Mouse (Mus musculus) ES-Bruce4 (cell line): ENCODE results near the gene Mpdz.

Source experiments
- CTCF ChIP-seq: IDR thresholded peaks from one replicate; pipeline ENCODE4 v1.8.1; 2011; ENCODE audit warnings: low read depth, low read length
- EP300 ChIP-seq: IDR thresholded peaks from 2 replicates; pipeline ENCODE4 v1.6.1; 2011; ENCODE audit warnings: low read depth, low read length; ENCODE audit not compliant: insufficient read depth
- POLR2A ChIP-seq: IDR thresholded peaks from one replicate; pipeline ENCODE4 v1.8.1; 2011; ENCODE audit warnings: low read length; ENCODE audit not compliant: insufficient read depth

- TF ChIP-seq EP300 (no peak), POLR2A (no peak), CTCF (no peak)
These were observed 21.0 kb downstream of the Mpdz start for GRCm38 (mm10) chr4:81421621-81422020.
